Mouse (Mus musculus) neural tube, embryonic 12.5 days (tissue): ENCODE measurements around the gene Nop2. TPM values are rescaled to one million over a fixed set of nuclear protein-coding genes. Genes with fewer than 3 reads are reported as not detected.

Experiments
- ATAC-seq: fragments of 200-750 bp; cut with Nextera tagmentation; 2 replicates; pipeline ENCODE4 v1.8.0; 2017; ENCODE audit warnings: low read depth, mild to moderate bottlenecking, moderate TSS enrichment, moderate library complexity; ENCODE audit not compliant: low FRiP score
- H3K27ac ChIP-seq: fragments of 300-500 bp; sonication (generic); 2 replicates; pipeline ENCODE4 v1.5.1; 2016
- H3K27me3 ChIP-seq: fragments of 300-500 bp; sonication (generic); replicated peaks from 2 replicates; pipeline ENCODE4 v1.6.1; 2016; ENCODE audit warnings: mild to moderate bottlenecking
- H3K36me3 ChIP-seq: fragments of 300-500 bp; sonication (generic); 2 replicates; pipeline ENCODE4 v1.6.1; 2016; ENCODE audit warnings: mild to moderate bottlenecking
- H3K4me1 ChIP-seq: fragments of 300-500 bp; sonication (generic); 2 replicates; pipeline ENCODE4 v1.6.1; 2016
- H3K4me2 ChIP-seq: fragments of 300-500 bp; sonication (generic); replicated peaks from 2 replicates; pipeline ENCODE4 v1.6.1; 2016; ENCODE audit warnings: mild to moderate bottlenecking
- H3K4me3 ChIP-seq: fragments of 300-500 bp; sonication (generic); 2 replicates; pipeline ENCODE4 v1.5.1; 2016
- H3K9ac ChIP-seq: fragments of 300-500 bp; sonication (generic); 2 replicates; pipeline ENCODE4 v1.6.1; 2016; ENCODE audit warnings: mild to moderate bottlenecking
- H3K9me3 ChIP-seq: fragments of 300-500 bp; sonication (generic); 2 replicates; pipeline ENCODE4 v1.6.1; 2016; ENCODE audit warnings: mild to moderate bottlenecking
- WGBS: fragments of 180-500 bp; shearing (Covaris S2); methylation state at CpG from one replicate; pipeline ENCODE4 v1.1.7; 2016; 5-methylcytosine and 5-hydroxymethylcytosine counted together
- polyA plus RNA-seq: library from polyadenylated mRNA; unstranded; fragments of >200 nt; fragmentation: Nextera tagmentation; extraction: Ambion mirVana; gene quantifications from 2 replicates; pipeline ENCODE4 v1.2.1, GENCODE M21; 2016

Gene Nop2
- polyA plus RNA-seq, 1 experiment from 2014 or later = 53.9 TPM

- Histone ChIP-seq H3K27me3 (no peaks in the 10 kb centered on the region), H3K36me3 (peaks cover 31% of the 10 kb centered on the region), H3K27ac (peak overlapping the region; percentile 91), H3K9ac (peak overlapping the region; percentile 97), H3K4me1 (peaks cover 31% of the 10 kb centered on the region), H3K9me3 (no peaks in the 10 kb centered on the region), H3K4me3 (peak overlapping the region; percentile 99), H3K4me2 (peak overlapping the region; percentile 65)
- ATAC-seq = no peak; the same call in 1 of the 2 replicates
- WGBS = under 1% methylated on average over 31 of the region's 32 CpGs
Observed at GRCm38 (mm10) chr6:125096279-125096596, 35.5 kb upstream of the Nop2 start.

- no peaks in the 10 kb centered on the region for H3K27me3 ChIP-seq
- ATAC-seq = peak; percentile 52
- peak overlapping the region; percentile 97 for H3K9ac ChIP-seq
- peaks cover 36% of the 10 kb centered on the region for H3K36me3 ChIP-seq
- H3K9me3 ChIP-seq = no peaks in the 10 kb centered on the region
- peaks cover 31% of the 10 kb centered on the region for H3K4me1 ChIP-seq
- under 1% methylated on average over 42 of the region's 44 CpGs for WGBS
- peak overlapping the region; percentile 99 for H3K4me3 ChIP-seq
- H3K4me2 ChIP-seq = peak overlapping the region; percentile 65
- peak overlapping the region; percentile 91 for H3K27ac ChIP-seq
Observed at GRCm38 (mm10) chr6:125096597-125097345, 34.9 kb upstream of the Nop2 start.

- peaks cover 31% of the 10 kb centered on the region for H3K4me1 ChIP-seq
- H3K27ac ChIP-seq = peak overlapping the region; percentile 91
- H3K4me2 ChIP-seq = peak overlapping the region; percentile 65
- peak overlapping the region; percentile 99 for H3K4me3 ChIP-seq
- H3K9me3 ChIP-seq = no peaks in the 10 kb centered on the region
- H3K9ac ChIP-seq = peak overlapping the region; percentile 97
- no peaks in the 10 kb centered on the region for H3K27me3 ChIP-seq
- peaks cover 42% of the 10 kb centered on the region for H3K36me3 ChIP-seq
- under 1% methylated on average over 12 of the region's 12 CpGs for WGBS
- ATAC-seq = no peak; the same call in 1 of the 2 replicates
Observed at GRCm38 (mm10) chr6:125097346-125097689, 34.4 kb upstream of the Nop2 start.

GRCm38 (mm10) chr6:125097951-125098350, 33.8 kb upstream of the Nop2 start:
- Histone ChIP-seq H3K4me1 (peaks cover 31% of the 10 kb centered on the region), H3K27ac (no peak overlapping the region), H3K36me3 (peaks cover 48% of the 10 kb centered on the region), H3K9me3 (no peaks in the 10 kb centered on the region), H3K4me2 (peak overlapping the region; percentile 65), H3K9ac (peak overlapping the region; percentile 97), H3K27me3 (no peaks in the 10 kb centered on the region), H3K4me3 (peak overlapping the region; percentile 99)
- ATAC-seq = no peak
- WGBS = 69% methylated on average over 8 of the region's 8 CpGs

DNA sequence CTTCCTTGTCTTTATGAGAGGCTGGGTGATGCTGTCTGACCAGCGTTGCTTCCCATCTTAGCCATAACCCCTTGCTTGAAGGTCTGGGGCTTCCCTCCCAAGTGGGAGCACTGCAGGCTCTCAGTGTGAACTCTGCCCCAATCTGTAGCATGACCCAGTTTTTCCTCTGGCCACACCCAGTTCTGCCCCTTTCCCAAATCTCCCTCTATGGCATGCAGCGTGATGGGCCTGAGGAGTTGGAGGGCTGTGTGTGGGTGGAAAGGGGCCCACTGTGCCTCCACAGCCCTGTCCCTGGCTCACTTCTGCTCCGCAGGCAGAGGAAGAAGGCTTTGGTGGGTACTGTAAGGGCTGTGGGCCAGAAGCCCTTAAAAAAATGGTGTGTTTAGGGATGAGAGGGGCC, 33.2 kb upstream of the Nop2 start:
- H3K9ac ChIP-seq = peak overlapping the region; percentile 97
- peak overlapping the region; percentile 6 for H3K27ac ChIP-seq
- no peaks in the 10 kb centered on the region for H3K27me3 ChIP-seq
- 76% methylated on average over 3 of the region's 3 CpGs for WGBS
- no peaks in the 10 kb centered on the region for H3K9me3 ChIP-seq
- peaks cover 52% of the 10 kb centered on the region for H3K36me3 ChIP-seq
- H3K4me1 ChIP-seq = peaks cover 31% of the 10 kb centered on the region
- H3K4me3 ChIP-seq = peak overlapping the region; percentile 99
- H3K4me2 ChIP-seq = peak overlapping the region; percentile 65
- ATAC-seq = no peak

DNA sequence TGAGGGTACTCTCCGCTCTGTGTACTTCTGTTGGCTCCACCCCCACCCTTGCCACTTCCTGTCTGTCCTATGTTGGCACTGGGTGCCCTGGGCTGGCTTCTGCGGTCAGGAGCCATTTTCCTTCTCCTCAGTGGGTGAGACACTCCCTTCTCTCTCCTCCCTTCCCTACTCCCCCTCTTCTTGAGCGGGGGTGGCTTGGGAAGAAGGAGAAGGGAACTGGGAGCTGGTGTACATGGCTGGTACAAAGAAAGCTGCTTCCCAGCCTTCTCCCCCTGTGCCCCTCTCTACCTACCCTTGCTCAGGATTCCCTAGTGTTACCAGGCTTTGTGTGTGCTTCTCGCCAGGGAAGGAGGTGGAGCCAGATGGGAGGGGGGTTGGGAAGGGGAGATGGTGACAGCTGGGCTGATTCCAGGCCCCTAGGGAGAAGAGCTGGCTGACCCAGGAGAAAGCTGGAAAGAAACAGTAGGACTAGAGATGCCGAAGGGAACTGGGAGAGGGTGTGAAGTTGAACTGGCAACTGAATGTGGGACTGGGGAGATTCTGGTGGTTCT, 32.2 kb upstream of the Nop2 start:
- Histone ChIP-seq H3K27ac (peak overlapping the region; percentile 60), H3K4me1 (peaks cover 31% of the 10 kb centered on the region), H3K9me3 (no peaks in the 10 kb centered on the region), H3K4me3 (peak overlapping the region; percentile 99), H3K36me3 (peaks cover 59% of the 10 kb centered on the region), H3K9ac (peak overlapping the region; percentile 48), H3K27me3 (no peaks in the 10 kb centered on the region), H3K4me2 (peak overlapping the region; percentile 65)
- 46% methylated on average over 5 of the region's 5 CpGs for WGBS
- no peak for ATAC-seq

DNA sequence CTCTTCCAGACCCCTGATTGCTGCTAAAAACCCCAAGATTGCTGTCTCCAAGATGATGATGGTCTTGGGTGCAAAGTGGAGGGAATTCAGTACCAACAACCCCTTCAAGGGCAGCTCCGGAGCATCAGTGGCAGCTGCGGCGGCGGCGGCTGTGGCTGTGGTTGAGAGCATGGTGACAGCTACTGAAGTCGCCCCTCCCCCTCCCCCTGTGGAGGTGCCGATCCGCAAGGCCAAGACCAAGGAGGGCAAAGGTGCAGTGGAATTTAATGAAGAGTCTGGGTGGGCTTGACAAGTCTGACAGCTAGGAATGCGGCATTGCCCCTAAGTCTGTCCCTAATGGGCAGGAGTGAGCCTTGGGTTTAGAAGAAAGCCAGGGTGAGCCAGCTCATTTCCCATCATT, 30.3 kb upstream of the Nop2 start:
- no peak overlapping the region for H3K9ac ChIP-seq
- peaks cover 31% of the 10 kb centered on the region for H3K4me1 ChIP-seq
- H3K4me2 ChIP-seq = no peak overlapping the region
- H3K36me3 ChIP-seq = peaks cover 78% of the 10 kb centered on the region
- ATAC-seq = no peak
- H3K27me3 ChIP-seq = no peaks in the 10 kb centered on the region
- no peak overlapping the region for H3K4me3 ChIP-seq
- no peak overlapping the region for H3K27ac ChIP-seq
- no peaks in the 10 kb centered on the region for H3K9me3 ChIP-seq
- WGBS = 90% methylated on average over 9 of the region's 9 CpGs

DNA sequence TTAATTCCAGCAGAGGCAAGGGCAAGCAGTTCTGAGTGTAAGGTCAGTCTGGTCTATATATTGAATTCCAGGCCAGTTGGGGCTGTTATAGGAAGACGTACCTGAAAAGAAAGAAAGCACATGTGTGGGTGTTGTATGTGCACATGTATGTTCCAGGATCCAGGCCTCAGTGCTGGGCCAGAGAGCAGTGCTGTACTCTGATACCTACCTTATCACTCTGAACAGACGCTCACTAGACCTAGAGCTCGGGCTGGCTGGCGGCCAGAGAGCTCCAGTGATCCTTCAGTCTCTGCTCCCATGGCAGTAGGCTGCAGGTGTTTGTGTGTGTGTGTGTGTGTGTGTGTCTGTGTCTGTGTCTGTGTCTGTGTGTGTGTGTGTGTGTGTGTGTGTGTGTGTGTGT, 27.5 kb upstream of the Nop2 start:
- peaks cover 15% of the 10 kb centered on the region for H3K4me1 ChIP-seq
- ATAC-seq = no peak
- peaks cover 95% of the 10 kb centered on the region for H3K36me3 ChIP-seq
- WGBS = 97% methylated on average over 4 of the region's 4 CpGs
- H3K4me3 ChIP-seq = no peak overlapping the region
- no peak overlapping the region for H3K27ac ChIP-seq
- H3K9me3 ChIP-seq = no peaks in the 10 kb centered on the region
- no peaks in the 10 kb centered on the region for H3K27me3 ChIP-seq
- no peak overlapping the region for H3K4me2 ChIP-seq
- H3K9ac ChIP-seq = no peak overlapping the region

DNA sequence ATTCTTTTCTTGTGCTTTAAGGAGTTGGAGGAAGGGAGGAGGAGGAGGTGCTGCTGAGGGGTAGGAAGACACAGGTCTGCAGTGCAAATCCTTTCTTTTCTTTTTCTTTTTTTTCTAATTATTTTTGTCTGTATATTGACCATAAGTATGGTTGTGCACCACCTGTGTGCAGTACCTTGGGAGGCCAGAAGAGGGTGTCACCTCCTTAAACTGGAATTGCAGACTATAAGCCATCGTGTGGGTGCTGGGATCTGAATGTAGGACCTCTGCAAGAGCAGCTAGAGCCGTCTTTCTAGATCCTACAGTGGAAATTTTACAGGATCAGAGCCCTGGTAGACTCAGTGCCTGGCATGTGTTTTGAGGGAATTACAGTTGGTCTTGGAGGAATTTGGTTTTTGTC, 24.0 kb upstream of the Nop2 start:
- Histone ChIP-seq H3K27me3 (no peaks in the 10 kb centered on the region), H3K9me3 (no peaks in the 10 kb centered on the region), H3K9ac (no peak overlapping the region), H3K4me1 (no peaks in the 10 kb centered on the region), H3K4me3 (no peak overlapping the region), H3K27ac (no peak overlapping the region), H3K36me3 (peaks cover 95% of the 10 kb centered on the region), H3K4me2 (no peak overlapping the region)
- WGBS = 96% methylated on average over 2 of the region's 2 CpGs
- no peak for ATAC-seq

DNA sequence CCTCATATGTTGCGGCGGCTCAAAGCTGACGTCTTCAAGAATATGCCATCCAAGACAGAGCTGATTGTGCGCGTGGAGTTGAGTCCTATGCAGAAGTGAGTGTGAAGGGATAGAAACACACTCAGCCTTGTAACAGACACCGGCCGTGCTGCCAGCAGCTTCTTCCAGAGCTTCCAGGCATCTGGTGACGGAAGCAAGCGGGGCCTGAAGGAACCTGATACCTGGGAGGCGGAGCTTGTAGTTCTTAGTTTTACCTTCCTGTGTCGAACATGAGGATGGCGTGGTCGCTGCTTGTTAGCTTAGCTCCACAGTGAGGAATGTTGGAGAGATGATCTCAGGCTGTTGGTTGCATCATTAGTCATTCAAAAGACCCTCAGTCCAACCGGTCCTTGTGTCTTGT, 22.3 kb upstream of the Nop2 start:
- H3K4me3 ChIP-seq = no peak overlapping the region
- no peaks in the 10 kb centered on the region for H3K4me1 ChIP-seq
- ATAC-seq = no peak
- no peaks in the 10 kb centered on the region for H3K9me3 ChIP-seq
- H3K27me3 ChIP-seq = no peaks in the 10 kb centered on the region
- peaks cover 100% of the 10 kb centered on the region for H3K36me3 ChIP-seq
- no peak overlapping the region for H3K4me2 ChIP-seq
- H3K9ac ChIP-seq = no peak overlapping the region
- 89% methylated on average over 14 of the region's 14 CpGs for WGBS
- H3K27ac ChIP-seq = no peak overlapping the region

GRCm38 (mm10) chr6:125110927-125111326, 20.8 kb upstream of the Nop2 start:
- H3K4me1 ChIP-seq = no peaks in the 10 kb centered on the region
- H3K4me3 ChIP-seq = no peak overlapping the region
- no peak overlapping the region for H3K9ac ChIP-seq
- no peaks in the 10 kb centered on the region for H3K27me3 ChIP-seq
- no peak overlapping the region for H3K27ac ChIP-seq
- no peaks in the 10 kb centered on the region for H3K9me3 ChIP-seq
- peaks cover 97% of the 10 kb centered on the region for H3K36me3 ChIP-seq
- 94% methylated on average over 7 of the region's 7 CpGs for WGBS
- H3K4me2 ChIP-seq = no peak overlapping the region
- ATAC-seq = no peak

DNA sequence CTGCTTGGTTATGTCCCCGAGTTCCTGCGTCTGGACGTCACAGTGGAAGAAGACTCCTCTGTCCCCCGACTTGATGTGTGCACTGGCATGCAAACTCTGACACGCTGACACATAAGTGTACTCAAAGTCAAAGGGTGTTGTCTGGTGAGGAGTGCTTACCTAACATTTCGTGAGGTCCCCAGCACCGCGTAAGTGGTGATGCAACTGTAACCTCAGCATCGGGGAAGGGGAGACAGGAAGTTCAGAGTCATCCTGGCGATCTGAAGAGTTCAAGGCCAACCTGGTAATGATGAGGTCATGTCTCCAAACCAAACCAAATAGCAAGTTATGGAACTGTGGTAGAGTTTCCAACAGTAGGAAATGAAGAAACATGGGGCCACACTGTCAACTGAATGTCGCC, 19.2 kb upstream of the Nop2 start:
- WGBS = 96% methylated on average over 11 of the region's 11 CpGs
- H3K9me3 ChIP-seq = no peaks in the 10 kb centered on the region
- H3K4me1 ChIP-seq = no peaks in the 10 kb centered on the region
- H3K4me3 ChIP-seq = no peak overlapping the region
- H3K9ac ChIP-seq = no peak overlapping the region
- no peak for ATAC-seq
- no peak overlapping the region for H3K4me2 ChIP-seq
- H3K36me3 ChIP-seq = peaks cover 96% of the 10 kb centered on the region
- H3K27me3 ChIP-seq = no peaks in the 10 kb centered on the region
- no peak overlapping the region for H3K27ac ChIP-seq

GRCm38 (mm10) chr6:125119387-125119786, 12.3 kb upstream of the Nop2 start:
- no peaks in the 10 kb centered on the region for H3K27me3 ChIP-seq

More at GRCm38 (mm10) chr6:125119387-125119786, 12.3 kb upstream of the Nop2 start:
- H3K4me2 ChIP-seq = no peak overlapping the region
- H3K36me3 ChIP-seq = peaks cover 90% of the 10 kb centered on the region
- no peak overlapping the region for H3K27ac ChIP-seq
- H3K9me3 ChIP-seq = no peaks in the 10 kb centered on the region
- H3K4me1 ChIP-seq = no peaks in the 10 kb centered on the region
- 94% methylated on average over 8 of the region's 8 CpGs for WGBS
- H3K9ac ChIP-seq = no peak overlapping the region
- no peak overlapping the region for H3K4me3 ChIP-seq
- ATAC-seq = no peak
